Mouse (Mus musculus) embryonic facial prominence, embryonic 11.5 days (tissue): ENCODE measurements around the gene Nutm2. TPM values are rescaled to one million over a fixed set of nuclear protein-coding genes. Genes with fewer than 3 reads are reported as not detected.
"Not testable (repeated sequence)": the region's sequence is repeated elsewhere in the genome, so short reads cannot be mapped to it uniquely, and the experiment has no call there.

Experiments
- ATAC-seq: fragments of 200-750 bp; cut with Nextera tagmentation; replicated peaks from 2 replicates; pipeline ENCODE4 v1.8.0; 2017; ENCODE audit warnings: low read depth; ENCODE audit not compliant: insufficient number of reproducible peaks, low FRiP score, low TSS enrichment
- DNase-seq: peaks from one replicate; pipeline ENCODE4 v3.0.0-alpha.2; 2015; ENCODE audit warnings: low spot score
- H3K27ac ChIP-seq: fragments of 300-500 bp; sonication (generic); replicated peaks from 2 replicates; pipeline ENCODE4 v1.5.1; 2014; ENCODE audit warnings: mild to moderate bottlenecking, low read depth, low read length, control low read depth
- H3K27me3 ChIP-seq: fragments of 300-500 bp; sonication (generic); 2 replicates; pipeline ENCODE4 v1.6.1; 2014; ENCODE audit warnings: mild to moderate bottlenecking, low read length, moderate library complexity, mixed read lengths; ENCODE audit not compliant: control insufficient read depth, insufficient read depth
- H3K36me3 ChIP-seq: fragments of 300-500 bp; sonication (generic); replicated peaks from 2 replicates; pipeline ENCODE4 v1.6.1; 2014; ENCODE audit warnings: low read depth, mild to moderate bottlenecking, low read length, moderate library complexity, mixed read lengths; ENCODE audit not compliant: control insufficient read depth, insufficient read depth
- H3K4me1 ChIP-seq: fragments of 300-500 bp; sonication (generic); 2 replicates; pipeline ENCODE4 v1.6.1; 2014; ENCODE audit warnings: low read length, mixed read lengths; ENCODE audit not compliant: control insufficient read depth, insufficient read depth
- H3K4me2 ChIP-seq: fragments of 300-500 bp; sonication (generic); 2 replicates; pipeline ENCODE4 v1.6.1; 2014; ENCODE audit warnings: low read depth, mild to moderate bottlenecking, control low read depth, low read length, moderate library complexity
- H3K4me3 ChIP-seq: fragments of 300-500 bp; sonication (generic); 2 replicates; pipeline ENCODE4 v1.5.1; 2014; ENCODE audit warnings: low read depth, low read length, control low read depth
- H3K9ac ChIP-seq: fragments of 300-500 bp; sonication (generic); replicated peaks from 2 replicates; pipeline ENCODE4 v1.6.1; 2014; ENCODE audit warnings: mild to moderate bottlenecking, control low read depth, low read length
- H3K9me3 ChIP-seq: fragments of 300-500 bp; sonication (generic); replicated peaks from 2 replicates; pipeline ENCODE4 v1.6.1; 2016; ENCODE audit warnings: mild to moderate bottlenecking, low read length, inconsistent platforms, mixed read lengths; ENCODE audit not compliant: control insufficient read depth
- WGBS: fragments of 180-500 bp; shearing (Covaris S2); extraction: QIAGEN DNeasy Blood & Tissue Kit; methylation state at CpG from one replicate; pipeline ENCODE4 v1.1.7; 2014; 5-methylcytosine and 5-hydroxymethylcytosine counted together
- polyA plus RNA-seq: library from polyadenylated mRNA; unstranded; fragments of >200 nt; fragmentation: Nextera tagmentation; extraction: Ambion mirVana; gene quantifications from 2 replicates; pipeline ENCODE4 v1.2.1, GENCODE M21; 2014

Nutm2 gene
- polyA plus RNA-seq, 1 experiment from 2014 or later = not detected

DNA sequence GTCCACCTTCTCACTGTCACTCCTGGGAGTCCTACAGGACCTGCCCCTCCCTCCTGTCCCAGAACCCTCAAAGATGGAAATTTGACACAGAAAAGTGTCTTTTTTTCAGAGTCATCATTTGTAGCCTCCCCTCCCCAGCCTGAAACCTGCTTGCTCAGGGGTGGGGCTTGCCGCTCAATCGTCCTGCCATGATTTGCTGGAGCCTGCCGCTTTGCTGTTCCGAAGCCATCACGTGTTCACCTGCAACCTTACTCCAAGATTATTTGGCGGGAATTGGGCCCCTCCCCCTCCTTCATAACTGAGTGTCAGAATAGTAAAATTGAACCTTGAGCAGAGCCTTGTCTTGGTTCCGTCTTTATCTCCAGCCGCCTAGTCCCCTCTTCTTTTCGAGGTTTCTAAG is 14.8 kb upstream of the Nutm2 start:
- ATAC-seq, DNase-seq: not testable (repeated sequence)

DNA sequence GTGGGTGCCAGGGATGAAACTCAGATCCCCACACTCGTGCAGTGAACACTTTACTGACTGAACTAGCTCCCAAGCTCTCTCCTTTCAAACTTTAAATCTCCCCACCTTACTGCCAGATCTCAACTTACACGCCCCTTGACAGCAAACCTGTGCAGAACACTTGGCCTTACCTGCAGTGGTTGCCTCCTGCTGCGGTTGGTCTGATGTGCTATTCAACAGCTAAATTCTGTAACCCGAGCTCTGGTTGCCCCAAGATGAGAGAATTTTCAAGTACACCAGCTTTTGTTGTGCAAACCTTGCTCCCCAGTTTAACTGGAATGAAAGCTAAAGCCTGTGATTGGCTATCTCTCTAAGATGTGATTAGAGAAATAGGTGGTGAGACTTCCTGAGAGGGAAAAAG is 13.7 kb upstream of the Nutm2 start:
- Histone ChIP-seq H3K4me1 (no peaks in the 10 kb centered on the region), H3K4me2 (no peak overlapping the region), H3K9me3 (no peaks in the 10 kb centered on the region), H3K27ac (no peak overlapping the region), H3K4me3 (no peak overlapping the region), H3K36me3 (no peaks in the 10 kb centered on the region), H3K27me3 (no peaks in the 10 kb centered on the region), H3K9ac (no peak overlapping the region)
- ATAC-seq = no peak
- DNase-seq = no peak
- 34% methylated on average over 4 of the region's 4 CpGs for WGBS

More for the DNA sequence above, 14.8 kb upstream of the Nutm2 start:
- WGBS = 69% methylated on average over 9 of the region's 9 CpGs
- not testable (repeated sequence) for H3K27me3 ChIP-seq, H3K9ac ChIP-seq, H3K36me3 ChIP-seq, H3K4me3 ChIP-seq, H3K9me3 ChIP-seq, H3K4me1 ChIP-seq, H3K4me2 ChIP-seq, H3K27ac ChIP-seq

DNA sequence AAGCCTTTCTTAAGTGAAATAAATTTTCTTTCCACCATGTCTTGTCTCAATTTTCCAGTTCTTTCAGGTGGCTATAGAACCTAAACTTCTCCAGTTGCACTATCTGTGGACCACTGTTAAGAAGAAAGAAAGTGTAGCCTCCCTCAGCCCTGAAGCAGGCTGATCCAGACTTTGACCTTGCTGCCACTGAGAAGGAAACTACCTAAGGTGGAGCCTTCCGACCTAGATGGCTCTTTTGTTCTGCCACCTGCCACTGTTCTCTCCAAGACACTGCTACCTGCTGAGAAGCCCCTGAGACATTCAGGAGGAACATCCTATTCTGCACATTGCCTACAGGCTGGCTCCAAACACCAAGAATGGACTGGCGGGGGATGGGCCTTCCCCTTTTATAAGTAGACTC is 6.7 kb upstream of the Nutm2 start:
- ATAC-seq, H3K4me2 ChIP-seq: not testable (repeated sequence)

GRCm38 (mm10) chr13:50464621-50465562 is 2.2 kb upstream of the Nutm2 start:
- H3K4me2 ChIP-seq = peak overlapping the region; percentile 19
- no peaks in the 10 kb centered on the region for H3K9me3 ChIP-seq
- 37% methylated on average over 26 of the region's 27 CpGs for WGBS
- H3K27ac ChIP-seq = no peak overlapping the region
- ATAC-seq (no peak), DNase-seq (peak; percentile 1)
- no peaks in the 10 kb centered on the region for H3K4me1 ChIP-seq
- peak overlapping the region; percentile 13; the same call in 1 of the 2 replicates for H3K4me3 ChIP-seq
- no peak overlapping the region for H3K9ac ChIP-seq
- no peaks in the 10 kb centered on the region for H3K27me3 ChIP-seq
- no peaks in the 10 kb centered on the region for H3K36me3 ChIP-seq

More for the DNA sequence above, 6.7 kb upstream of the Nutm2 start:
- H3K27ac ChIP-seq, H3K4me1 ChIP-seq, H3K4me3 ChIP-seq, H3K27me3 ChIP-seq, H3K9ac ChIP-seq, H3K9me3 ChIP-seq, DNase-seq, H3K36me3 ChIP-seq: not testable (repeated sequence)
- 64% methylated on average over 2 of the region's 2 CpGs for WGBS

- not testable (repeated sequence) for H3K36me3 ChIP-seq, H3K27me3 ChIP-seq, ATAC-seq, H3K4me2 ChIP-seq, DNase-seq, H3K27ac ChIP-seq, H3K4me3 ChIP-seq, H3K9me3 ChIP-seq, H3K9ac ChIP-seq, H3K4me1 ChIP-seq
These were observed 21.4 kb downstream of the Nutm2 start for GRCm38 (mm10) chr13:50488510-50488909.

GRCm38 (mm10) chr13:50510470-50511343 is 43.6 kb downstream of the Nutm2 start:
- not testable (repeated sequence) for H3K4me3 ChIP-seq, H3K4me1 ChIP-seq, ATAC-seq, H3K9ac ChIP-seq, H3K27ac ChIP-seq, H3K36me3 ChIP-seq, H3K27me3 ChIP-seq, H3K4me2 ChIP-seq, H3K9me3 ChIP-seq, DNase-seq
- 79% methylated on average over 9 of the region's 9 CpGs for WGBS
